Mouse (Mus musculus): Measurements from ENCODE around the gene Abca7. TPM values are rescaled to one million over a fixed set of nuclear protein-coding genes. Genes with fewer than 3 reads are reported as not detected.

Abca7 gene
- total and polyA plus RNA-seq, 2 experiments from 2014 or later, result 2.3 to 19.1 TPM

DNA sequence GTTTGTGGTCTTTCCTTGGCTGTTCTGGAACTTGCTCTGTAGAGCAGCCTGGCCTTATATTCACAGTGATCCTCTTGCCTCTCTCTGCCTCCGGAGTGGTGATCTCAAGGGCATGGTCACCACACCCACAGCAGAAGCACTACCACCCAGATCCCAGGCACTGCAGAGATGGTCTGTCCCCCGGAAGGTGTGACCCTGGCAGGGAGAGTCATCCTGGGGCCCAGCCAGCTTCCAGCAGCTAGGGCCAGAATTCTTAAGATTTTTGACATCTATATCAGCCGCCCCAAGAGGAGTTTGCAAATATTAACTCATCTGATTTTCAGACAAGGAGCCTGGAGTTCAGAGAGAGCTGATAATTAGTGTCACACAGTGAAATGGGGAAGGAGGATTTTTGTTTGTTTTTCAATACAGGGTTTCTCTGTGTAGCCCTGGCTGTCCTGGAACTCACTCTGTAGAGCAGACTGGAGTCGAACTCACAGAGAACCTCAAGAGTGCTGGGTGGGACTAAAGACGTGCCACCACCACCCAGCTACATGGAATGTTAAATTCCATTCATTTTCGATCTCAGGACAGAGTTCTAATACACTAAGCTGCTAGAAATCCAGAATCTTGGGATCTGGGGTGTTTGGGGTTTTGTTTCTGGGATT, 9.9 kb upstream of the Abca7 start:
- Histone ChIP-seq H3K27me3 (ENCODE audit: insufficient read depth, low read length) (peaks cover 22% of the 10 kb centered on the region), H3K4me1 (ENCODE audit: insufficient read depth, low read length) (peaks cover 21% of the 10 kb centered on the region), H3K4me2 (ENCODE audit: low read depth, low read length) (peak overlapping the region; percentile 68), H3K4me3 (ENCODE audit: low read length) (peak overlapping the region; percentile 68), H3K9me3 (ENCODE audit: low read length) (no peaks in the 10 kb centered on the region), H3K36me3 (ENCODE audit: insufficient read depth, low read length) (no peaks in the 10 kb centered on the region), H3K27ac (peak overlapping the region; percentile 97), H3K9ac (replicated peaks; ENCODE audit: low read length) (peak overlapping the region; percentile 87; the same call in 1 of the 2 replicates)
- WGBS, result 41% methylated on average over 6 of the region's 6 CpGs
- DNase-seq (ENCODE audit: low spot score) (no peak), ATAC-seq (no peak)
- no peak for TF ChIP-seq CTCF (IDR thresholded peaks at IDR 0.05; ENCODE audit: low read depth)

GRCm38 (mm10) chr10:79986963-79987362, 9.3 kb upstream of the Abca7 start:
- peak; percentile 90 for TF ChIP-seq CTCF (IDR thresholded peaks at IDR 0.05; ENCODE audit: low read depth)
- peak overlapping the region; percentile 68 for H3K4me2 ChIP-seq (ENCODE audit: low read depth, low read length)
- 2% methylated on average over 11 of the region's 11 CpGs for WGBS
- H3K36me3 ChIP-seq (ENCODE audit: insufficient read depth, low read length), result no peaks in the 10 kb centered on the region
- 0 out of 2 replicates have a peak overlapping the region, but pooled peaks have one; percentile 4 for H3K4me3 ChIP-seq (ENCODE audit: low read length)
- no peak overlapping the region for H3K9ac ChIP-seq (replicated peaks; ENCODE audit: low read length)
- DNase-seq (ENCODE audit: low spot score), result peak; percentile 90
- H3K9me3 ChIP-seq (ENCODE audit: low read length), result no peaks in the 10 kb centered on the region
- ATAC-seq, result no peak
- peaks cover 22% of the 10 kb centered on the region for H3K27me3 ChIP-seq (ENCODE audit: insufficient read depth, low read length)
- H3K27ac ChIP-seq, result peak overlapping the region; percentile 97
- peaks cover 19% of the 10 kb centered on the region for H3K4me1 ChIP-seq (ENCODE audit: insufficient read depth, low read length)

DNA sequence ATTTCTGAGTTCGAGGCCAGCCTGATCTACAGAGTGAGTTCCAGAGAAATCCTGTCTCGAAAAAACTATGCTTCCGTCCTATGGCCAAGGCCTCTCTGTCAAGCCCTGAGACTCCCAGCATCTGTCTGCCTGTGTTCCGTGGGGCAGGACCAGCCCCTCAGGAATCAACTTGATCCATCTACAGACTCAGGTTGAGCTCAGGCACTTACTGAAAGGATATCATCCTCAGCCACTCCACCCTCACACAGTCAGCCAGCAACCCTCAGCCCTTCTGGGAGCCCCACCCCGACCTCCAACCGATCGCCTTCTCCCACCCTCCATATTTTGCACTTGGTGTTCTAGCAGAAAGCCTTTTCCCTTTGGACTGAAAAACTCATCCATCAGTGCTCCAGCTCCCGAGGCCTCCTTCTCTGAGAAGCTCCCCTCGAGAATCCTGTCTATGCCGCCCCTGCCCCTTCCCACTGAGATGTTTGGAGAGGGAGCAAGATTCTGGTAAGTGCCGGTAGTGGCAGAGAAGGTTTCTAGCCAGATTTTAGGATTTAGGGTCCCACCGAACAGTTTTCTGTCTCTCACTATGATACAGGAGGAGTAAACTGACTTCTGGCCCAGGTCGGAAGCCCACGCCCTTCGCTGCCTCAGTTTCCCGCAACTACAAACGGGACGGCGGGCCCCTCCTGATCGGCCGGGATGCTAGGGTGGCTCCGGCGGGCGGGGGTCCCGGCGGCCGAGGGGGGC, 8.4 kb upstream of the Abca7 start:
- peaks cover 22% of the 10 kb centered on the region for H3K27me3 ChIP-seq (ENCODE audit: insufficient read depth, low read length)
- DNase-seq (ENCODE audit: low spot score) (no peak), ATAC-seq (no peak)
- peaks cover 12% of the 10 kb centered on the region for H3K4me1 ChIP-seq (ENCODE audit: insufficient read depth, low read length)
- peak overlapping the region; percentile 38 for H3K9ac ChIP-seq (replicated peaks; ENCODE audit: low read length)
- peak overlapping the region; percentile 67 for H3K4me2 ChIP-seq (ENCODE audit: low read depth, low read length)
- peak overlapping the region; percentile 32; the same call in 1 of the 2 replicates for H3K27ac ChIP-seq
- TF ChIP-seq CTCF (IDR thresholded peaks at IDR 0.05; ENCODE audit: low read depth), result no peak
- peak overlapping the region; percentile 44 for H3K4me3 ChIP-seq (ENCODE audit: low read length)
- 12% methylated on average over 27 of the region's 27 CpGs for WGBS
- no peaks in the 10 kb centered on the region for H3K36me3 ChIP-seq (ENCODE audit: insufficient read depth, low read length)
- no peaks in the 10 kb centered on the region for H3K9me3 ChIP-seq (ENCODE audit: low read length)

DNA sequence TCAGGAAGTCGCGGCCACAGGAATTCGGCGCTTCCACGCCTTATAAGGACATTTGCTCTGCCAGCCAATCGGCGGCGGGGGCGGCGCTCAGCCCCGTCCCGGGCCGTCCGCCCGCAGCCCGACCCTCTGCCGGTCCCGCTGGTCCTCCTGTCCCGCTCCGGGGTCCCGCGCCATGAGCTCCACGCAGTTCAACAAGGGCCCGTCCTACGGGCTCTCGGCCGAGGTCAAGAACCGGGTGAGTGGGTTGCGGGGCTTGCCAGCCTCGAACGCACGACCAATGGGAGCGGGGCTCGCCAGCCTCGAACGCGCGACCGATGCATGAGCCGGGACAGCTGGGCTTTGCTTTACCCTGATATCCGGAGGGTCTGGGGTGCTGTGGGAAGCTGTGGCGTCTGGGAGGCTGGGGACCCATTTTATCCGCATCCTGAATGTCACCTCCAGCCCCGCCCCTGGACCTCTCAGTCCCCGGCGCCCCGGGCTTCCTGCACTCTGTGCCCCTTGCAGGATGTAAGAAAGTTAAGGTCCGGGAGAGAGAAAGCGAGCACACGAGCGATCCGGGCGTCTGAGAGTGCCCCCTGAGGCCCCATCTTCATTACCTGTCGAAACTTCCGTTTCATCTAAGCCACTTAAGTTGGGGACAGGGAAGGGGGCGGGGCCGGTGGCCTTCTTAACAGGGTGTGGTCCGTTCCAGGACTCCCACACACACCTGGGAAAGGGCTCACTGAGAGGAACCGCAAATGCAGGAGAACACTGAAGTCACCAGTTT, 7.6 kb upstream of the Abca7 start, which contains the start of gene Cnn2:
Cnn2 (plus strand) TSS at position 79 of the 766 bp plus-strand sequence.
- Histone ChIP-seq H3K9me3 (ENCODE audit: low read length) (no peaks in the 10 kb centered on the region), H3K4me3 (ENCODE audit: low read length) (peak within 1 kb of the TSS; percentile 44), H3K4me1 (ENCODE audit: insufficient read depth, low read length) (peaks cover 7% of the 10 kb centered on the region), H3K9ac (replicated peaks; ENCODE audit: low read length) (peak within 1 kb of the TSS; percentile 38), H3K36me3 (ENCODE audit: insufficient read depth, low read length) (no peaks in the 10 kb centered on the region), H3K4me2 (ENCODE audit: low read depth, low read length) (peak within 1 kb of the TSS; percentile 67), H3K27ac (peak within 1 kb of the TSS; percentile 32; the same call in 1 of the 2 replicates), H3K27me3 (ENCODE audit: insufficient read depth, low read length) (peaks cover 22% of the 10 kb centered on the region)
- no peak for ATAC-seq
- no peak for TF ChIP-seq CTCF (IDR thresholded peaks at IDR 0.05; ENCODE audit: low read depth)
- DNase-seq (ENCODE audit: low spot score), result no peak
- WGBS, result 2% methylated on average over 59 of the region's 59 CpGs

- no peak for TF ChIP-seq CTCF (IDR thresholded peaks at IDR 0.05; ENCODE audit: low read depth)
- H3K4me1 ChIP-seq (ENCODE audit: insufficient read depth, low read length), result peaks cover 7% of the 10 kb centered on the region
- no peak overlapping the region for H3K9ac ChIP-seq (replicated peaks; ENCODE audit: low read length)
- peaks cover 22% of the 10 kb centered on the region for H3K27me3 ChIP-seq (ENCODE audit: insufficient read depth, low read length)
- DNase-seq (ENCODE audit: low spot score) (no peak), ATAC-seq (no peak)
- H3K4me3 ChIP-seq (ENCODE audit: low read length), result peak overlapping the region; percentile 44; the same call in 1 of the 2 replicates
- H3K27ac ChIP-seq, result no peak overlapping the region
- H3K4me2 ChIP-seq (ENCODE audit: low read depth, low read length), result peak overlapping the region; percentile 67
- H3K36me3 ChIP-seq (ENCODE audit: insufficient read depth, low read length), result no peaks in the 10 kb centered on the region
- WGBS, result 34% methylated on average over 8 of the region's 8 CpGs
- no peaks in the 10 kb centered on the region for H3K9me3 ChIP-seq (ENCODE audit: low read length)
Measured at GRCm38 (mm10) chr10:79989272-79989786, 7.0 kb upstream of the Abca7 start.

- Histone ChIP-seq H3K4me2 (ENCODE audit: low read depth, low read length) (peak overlapping the region; percentile 67; the same call in 1 of the 2 replicates), H3K36me3 (ENCODE audit: insufficient read depth, low read length) (no peaks in the 10 kb centered on the region), H3K27me3 (ENCODE audit: insufficient read depth, low read length) (peaks cover 22% of the 10 kb centered on the region), H3K4me3 (ENCODE audit: low read length) (no peak overlapping the region), H3K27ac (no peak overlapping the region), H3K9ac (replicated peaks; ENCODE audit: low read length) (no peak overlapping the region), H3K9me3 (ENCODE audit: low read length) (no peaks in the 10 kb centered on the region), H3K4me1 (ENCODE audit: insufficient read depth, low read length) (peaks cover 7% of the 10 kb centered on the region)
- WGBS, result 19% methylated on average over 15 of the region's 15 CpGs
- no peak for DNase-seq (ENCODE audit: low spot score)
- ATAC-seq, result no peak
- no peak for TF ChIP-seq CTCF (IDR thresholded peaks at IDR 0.05; ENCODE audit: low read depth)
Measured at GRCm38 (mm10) chr10:79989870-79990269, 6.4 kb upstream of the Abca7 start.

Data from hindbrain, postnatal 0 days (tissue).